Mouse (Mus musculus) thymus, postnatal 14 days (tissue): ENCODE data around the gene Dpf3.

Source experiments
- DNase-seq: peaks from one replicate; pipeline ENCODE4 v3.0.0; 2021

Dpf3 gene

GRCm38 (mm10) chr12:83337776-83338149 lies 149.8 kb downstream of the Dpf3 start:
- no peak for DNase-seq

- no peak for DNase-seq
These were observed 150.3 kb downstream of the Dpf3 start for GRCm38 (mm10) chr12:83337077-83337775.

GRCm38 (mm10) chr12:83330056-83330455 lies 157.5 kb downstream of the Dpf3 start:
- DNase-seq: no peak

- no peak for DNase-seq
These were observed 158.6 kb downstream of the Dpf3 start for GRCm38 (mm10) chr12:83328899-83329298.

- no peak for DNase-seq
These were observed 159.0 kb downstream of the Dpf3 start for GRCm38 (mm10) chr12:83328491-83328890.

GRCm38 (mm10) chr12:83327451-83327850 lies 160.1 kb downstream of the Dpf3 start:
- DNase-seq: no peak

- no peak for DNase-seq
These were observed 166.8 kb downstream of the Dpf3 start for GRCm38 (mm10) chr12:83320725-83321124.

- DNase-seq: no peak
These were observed 169.7 kb downstream of the Dpf3 start for GRCm38 (mm10) chr12:83317646-83318443.

GRCm38 (mm10) chr12:83314666-83315065 lies 172.8 kb downstream of the Dpf3 start:
- DNase-seq: no peak

GRCm38 (mm10) chr12:83312818-83313217 lies 174.7 kb downstream of the Dpf3 start:
- DNase-seq: no peak

- no peak for DNase-seq
These were observed 176.9 kb downstream of the Dpf3 start for GRCm38 (mm10) chr12:83310567-83310966.

GRCm38 (mm10) chr12:83309031-83309804 lies 178.3 kb downstream of the Dpf3 start:
- no peak for DNase-seq

- DNase-seq: no peak
These were observed 178.9 kb downstream of the Dpf3 start for GRCm38 (mm10) chr12:83308627-83309026.

- DNase-seq: no peak
These were observed 184.3 kb downstream of the Dpf3 start for GRCm38 (mm10) chr12:83303221-83303620.

- DNase-seq: no peak
These were observed 185.0 kb downstream of the Dpf3 start for GRCm38 (mm10) chr12:83302320-83303153.

- DNase-seq: no peak
These were observed 185.7 kb downstream of the Dpf3 start for GRCm38 (mm10) chr12:83301616-83302319.

GRCm38 (mm10) chr12:83298358-83298757 lies 189.2 kb downstream of the Dpf3 start:
- no peak for DNase-seq

- DNase-seq: no peak
These were observed 192.5 kb downstream of the Dpf3 start for GRCm38 (mm10) chr12:83295031-83295430.

GRCm38 (mm10) chr12:83291915-83292314 lies 195.6 kb downstream of the Dpf3 start:
- no peak for DNase-seq

GRCm38 (mm10) chr12:83286496-83287492 lies 200.7 kb downstream of the Dpf3 start:
- no peak for DNase-seq
